Mouse (Mus musculus) neural tube, embryonic 10.5 days (tissue): Measurements from ENCODE around the gene Olfr316.
"Not testable (repeated sequence)": the region's sequence is repeated elsewhere in the genome, so short reads cannot be mapped to it uniquely, and the experiment has no call there.

ENCODE experiments used
- DNase-seq: peaks from one replicate; pipeline ENCODE4 v3.0.0-alpha.2; 2017; ENCODE audit warnings: low spot score; ENCODE audit errors: extremely low spot score

Gene Olfr316

DNA sequence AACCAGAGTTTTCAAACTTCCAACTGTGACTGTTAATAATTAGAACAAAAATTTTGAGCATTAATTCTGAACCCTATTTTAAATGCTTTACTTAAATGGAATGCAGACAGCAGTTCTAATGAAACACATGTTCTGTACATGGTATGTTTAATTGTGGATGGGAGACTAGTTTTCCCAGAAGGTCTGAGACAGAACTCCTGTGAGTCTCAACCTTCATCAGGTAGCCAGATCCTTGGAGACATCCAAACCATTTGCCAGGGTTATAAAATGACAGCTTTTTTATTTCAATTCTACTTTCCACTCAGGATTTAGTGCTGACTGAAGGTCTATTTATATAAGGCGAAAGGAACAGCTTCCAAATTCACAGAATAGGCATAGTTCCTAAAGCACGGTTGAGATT, at the start of gene Olfr316:
Olfr316 (plus strand) TSS at position 301 of the 400 bp plus-strand sequence.
- no peak for DNase-seq

GRCm38 (mm10) chr11:58709086-58709485, 43.4 kb upstream of the Olfr316 start:
- DNase-seq, result no peak

DNA sequence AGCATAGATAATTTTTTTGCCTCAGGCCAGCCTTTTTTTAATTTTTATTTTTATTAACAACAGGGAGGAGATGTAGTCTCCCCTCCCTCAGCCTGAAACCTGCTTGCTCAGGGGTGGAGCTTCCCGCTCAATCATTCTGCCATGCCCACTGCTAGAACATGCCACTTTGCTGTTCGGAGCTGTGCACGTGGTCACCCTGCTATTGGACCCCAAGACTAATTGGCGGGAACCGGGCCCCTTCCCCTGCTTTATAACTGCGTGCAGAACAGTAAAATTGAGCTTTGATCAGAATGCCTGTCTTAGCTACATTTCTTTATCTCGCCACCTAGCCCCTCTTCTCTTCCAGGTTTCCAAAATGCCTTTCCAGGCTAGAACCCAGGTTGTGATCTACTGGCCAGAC, 34.8 kb upstream of the Olfr316 start:
- not testable (repeated sequence) for DNase-seq

GRCm38 (mm10) chr11:58719701-58720100, 32.8 kb upstream of the Olfr316 start:
- no peak for DNase-seq

DNA sequence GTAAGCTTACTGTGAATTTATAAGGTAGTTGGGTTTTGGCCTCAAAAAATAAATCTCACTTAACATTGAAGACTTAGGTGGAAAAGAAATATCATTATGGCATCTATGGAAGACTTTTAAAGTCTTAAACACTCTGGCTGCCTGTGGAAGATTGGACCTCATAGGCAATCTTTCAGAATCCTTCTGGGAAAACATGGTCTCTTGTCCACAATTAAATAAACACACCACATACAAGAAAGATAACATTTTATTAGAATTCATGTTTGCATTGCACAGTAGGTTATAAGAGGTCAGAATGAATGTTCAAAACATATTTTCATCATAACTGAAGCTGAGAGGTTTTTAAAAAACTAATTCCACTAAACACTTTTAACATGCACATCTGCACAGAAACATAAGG, 28.6 kb upstream of the Olfr316 start, which contains the start of gene Olfr318:
Olfr318 (minus strand) TSS at position 101 of the 400 bp plus-strand sequence.
- DNase-seq, result no peak

- not testable (repeated sequence) for DNase-seq
Measured at GRCm38 (mm10) chr11:58727896-58728650, 24.5 kb upstream of the Olfr316 start.

DNA sequence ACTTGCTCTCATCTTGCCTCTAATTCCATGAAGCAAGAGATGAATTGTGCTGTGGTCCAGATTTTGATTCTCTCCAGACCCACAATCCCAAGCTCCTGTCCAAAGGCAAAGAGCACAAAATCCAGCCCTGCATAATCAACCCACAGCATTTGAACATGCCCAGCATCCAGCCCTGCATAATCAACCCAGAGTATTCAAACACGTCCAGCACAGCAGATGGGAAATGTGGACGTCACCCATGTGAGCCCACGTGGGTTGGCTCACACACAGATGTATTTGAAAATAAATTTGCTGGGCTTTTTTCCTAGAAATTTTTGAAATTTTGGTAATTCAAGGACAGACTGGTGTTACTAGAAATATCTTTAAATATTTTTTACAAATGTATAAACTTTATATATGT, 19.2 kb upstream of the Olfr316 start:
- DNase-seq, result no peak

- no peak for DNase-seq
Measured at GRCm38 (mm10) chr11:58738792-58739262, 13.7 kb upstream of the Olfr316 start, which contains the start of gene Olfr317. Olfr317 (minus strand) TSS chr11:58739212.

- DNase-seq, result not testable (repeated sequence)
Measured at GRCm38 (mm10) chr11:58751096-58751495, 1.4 kb upstream of the Olfr316 start.

DNA sequence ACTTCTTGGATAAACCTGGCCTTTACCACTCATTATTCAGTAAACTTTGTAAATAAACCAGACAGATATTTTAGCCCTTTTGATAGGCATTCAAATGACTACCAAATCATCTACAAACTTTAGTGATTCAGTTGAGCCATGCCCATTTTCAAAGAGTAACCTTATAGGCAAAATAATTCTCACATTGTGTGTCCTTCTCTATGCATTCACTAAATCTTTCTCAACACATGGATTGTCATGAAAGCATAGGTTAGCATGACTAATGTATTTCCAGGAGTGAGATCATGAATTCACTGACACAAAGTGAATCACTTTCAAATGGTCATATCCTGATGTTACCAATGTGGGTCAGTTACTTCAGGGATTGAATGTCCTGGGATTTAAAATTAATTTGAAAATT, 20.4 kb downstream of the Olfr316 start, which contains the start of gene Olfr315:
Olfr315 (plus strand) TSS at position 301 of the 400 bp plus-strand sequence.
- no peak for DNase-seq

- DNase-seq, result no peak
Measured at GRCm38 (mm10) chr11:58782480-58783089, 30.1 kb downstream of the Olfr316 start, which contains the start of gene Olfr314. Olfr314 (plus strand) TSS chr11:58782952.

DNA sequence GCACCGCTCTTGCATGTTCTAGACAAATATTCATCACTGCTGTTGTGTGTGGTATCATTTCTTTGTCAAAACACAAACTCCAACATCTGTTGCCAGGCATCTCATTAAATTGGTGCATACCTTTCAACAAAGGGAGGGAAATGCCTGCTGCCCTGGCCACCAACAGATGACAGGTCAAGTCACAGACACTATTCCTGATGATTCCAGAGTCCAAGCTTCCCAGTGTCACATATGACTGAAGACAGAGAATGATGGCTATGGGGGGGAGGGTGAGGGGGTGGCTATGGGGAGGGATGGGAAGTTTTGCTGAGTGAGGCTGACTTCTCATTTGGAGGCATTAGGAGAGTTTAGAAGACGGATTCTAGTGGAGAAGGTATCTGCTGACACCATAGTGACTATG, 31.6 kb downstream of the Olfr316 start:
- no peak for DNase-seq

- DNase-seq, result no peak
Measured at GRCm38 (mm10) chr11:58787651-58788050, 35.1 kb downstream of the Olfr316 start.

- DNase-seq, result no peak
Measured at GRCm38 (mm10) chr11:58788346-58788745, 35.8 kb downstream of the Olfr316 start.

DNA sequence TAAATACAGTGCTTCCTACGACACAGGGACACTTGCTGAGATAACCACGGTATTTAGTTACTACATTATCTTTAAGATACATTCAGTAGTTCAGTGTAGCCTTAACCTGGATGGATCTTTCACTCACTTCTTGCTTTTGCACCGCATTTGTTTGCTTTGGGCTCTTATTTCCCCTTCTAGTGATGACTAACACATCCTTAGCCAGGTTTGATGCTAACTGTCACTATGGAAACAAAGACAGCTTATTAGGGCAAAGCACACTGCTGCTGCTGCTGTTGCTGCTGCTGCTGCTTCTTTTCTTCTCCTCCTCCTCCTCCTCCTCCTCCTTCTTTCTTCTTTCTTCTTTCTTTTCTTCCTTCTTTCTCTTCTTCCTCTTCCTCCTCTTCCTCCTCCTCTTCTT, 37.0 kb downstream of the Olfr316 start:
- no peak for DNase-seq

DNA sequence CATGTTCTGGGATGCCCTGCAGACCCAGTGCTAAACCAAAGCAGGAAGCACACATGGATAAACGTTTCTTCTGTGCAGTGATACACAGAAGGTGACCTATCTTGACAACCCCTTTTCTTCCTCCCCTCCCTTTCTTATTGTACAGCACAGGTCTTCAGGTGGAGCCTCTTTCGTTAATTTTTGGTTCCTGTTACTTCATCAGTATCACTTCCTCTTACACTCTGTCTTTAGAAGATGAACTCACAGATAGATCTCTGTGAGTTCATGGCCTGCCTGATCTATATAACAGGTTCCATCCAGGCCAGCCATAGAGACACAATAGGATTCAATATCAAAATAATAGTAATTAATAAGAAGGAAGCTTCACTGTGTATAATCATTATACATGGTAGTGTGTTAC, 37.5 kb downstream of the Olfr316 start:
- DNase-seq, result no peak

DNA sequence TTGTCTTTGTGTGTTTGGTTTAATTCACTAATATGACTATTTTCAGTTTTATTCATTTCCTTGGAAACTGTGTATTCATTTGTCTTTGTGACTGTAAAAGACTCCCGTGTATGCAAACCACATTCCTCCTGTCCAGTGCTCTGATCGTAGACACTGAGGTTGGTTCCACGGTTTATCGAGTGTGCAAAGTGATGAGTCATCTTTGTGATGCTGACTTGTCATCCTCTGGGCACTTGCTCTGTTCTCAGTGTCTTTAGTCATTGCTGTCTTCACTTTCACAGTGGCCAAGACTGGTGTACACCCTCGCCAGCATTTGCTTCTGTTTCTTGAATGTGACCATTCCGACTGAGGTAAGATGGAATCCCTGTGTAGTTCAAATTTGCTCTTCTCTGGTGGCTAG, 38.1 kb downstream of the Olfr316 start:
- no peak for DNase-seq

- DNase-seq, result no peak
Measured at GRCm38 (mm10) chr11:58795856-58796255, 43.3 kb downstream of the Olfr316 start.

- no peak for DNase-seq
Measured at GRCm38 (mm10) chr11:58796850-58797249, 44.3 kb downstream of the Olfr316 start.

DNA sequence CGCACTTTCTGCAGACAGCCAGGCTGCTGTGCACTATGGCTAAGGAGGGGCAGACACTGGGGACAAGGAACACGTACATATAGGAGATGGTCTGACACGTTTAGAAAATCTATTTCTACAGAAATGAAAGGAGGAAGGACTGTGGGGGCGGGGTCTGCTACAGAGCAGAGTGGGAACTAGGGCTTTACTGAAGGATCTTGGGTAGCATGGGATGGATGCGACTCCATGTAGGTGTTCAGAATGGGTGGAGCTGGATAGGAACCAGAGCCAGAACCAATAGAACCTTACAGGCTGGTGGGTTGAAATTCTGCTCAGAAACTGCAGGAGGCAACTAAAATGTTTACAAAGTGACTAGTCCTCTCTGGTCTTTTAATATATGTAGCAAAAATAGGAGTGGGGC, 47.2 kb downstream of the Olfr316 start:
- no peak for DNase-seq

GRCm38 (mm10) chr11:58801558-58802228, 49.2 kb downstream of the Olfr316 start, which contains the start of gene Fam183b:
Fam183b (minus strand) TSS chr11:58801960.
- DNase-seq, result peak; percentile 44

- DNase-seq, result no peak
Measured at GRCm38 (mm10) chr11:58803871-58804270, 51.3 kb downstream of the Olfr316 start.
